Mouse (Mus musculus): ENCODE data around the gene Kcnn1.

Gene Kcnn1

DNA sequence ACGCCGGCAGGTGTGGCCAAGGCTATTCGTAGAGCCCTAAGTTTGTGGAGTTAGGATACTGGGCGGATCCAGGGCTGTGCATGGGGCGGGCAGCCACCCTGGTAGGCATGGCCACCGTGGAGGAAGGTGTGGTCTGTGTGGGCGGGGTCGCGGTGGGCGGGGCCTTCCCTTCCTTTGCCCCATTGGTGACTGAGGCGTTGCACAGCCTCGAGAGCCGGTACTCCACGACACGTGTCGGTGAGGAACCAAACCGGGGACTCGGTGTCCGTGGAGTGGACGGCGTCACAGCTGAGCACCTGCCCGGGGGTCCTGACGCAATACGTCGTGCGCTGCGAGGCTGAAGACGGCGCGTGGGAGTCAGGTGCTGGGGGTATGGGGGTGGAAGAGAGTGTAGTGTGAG lies 46.4 kb downstream of the Kcnn1 start:
- no peak for DNase-seq (ENCODE audit: extremely low spot score, low spot score)

- no peak for DNase-seq (ENCODE audit: extremely low spot score, low spot score)
Measured at GRCm38 (mm10) chr8:70812885-70813284, 50.2 kb downstream of the Kcnn1 start.

DNA sequence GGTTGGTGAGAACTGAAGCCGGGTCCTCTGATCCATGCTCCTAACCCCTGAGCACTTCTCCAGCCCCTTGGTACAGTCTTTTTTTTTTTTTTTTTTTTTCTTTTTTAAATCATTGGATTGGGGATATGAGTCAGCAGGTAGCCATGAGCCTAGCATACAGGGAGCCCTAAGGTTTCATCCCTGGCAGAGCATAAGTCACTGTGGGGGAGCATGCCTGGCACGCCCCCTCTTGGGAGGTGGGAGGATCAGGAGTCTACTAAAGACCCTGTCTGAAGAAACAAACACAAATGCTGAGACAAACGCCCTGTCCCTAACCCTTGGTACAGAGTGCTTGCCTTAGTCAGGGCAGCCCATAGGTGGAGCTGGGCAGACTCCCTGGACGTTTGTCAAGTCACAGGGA lies 51.0 kb downstream of the Kcnn1 start:
- no peak for DNase-seq (ENCODE audit: extremely low spot score, low spot score)

GRCm38 (mm10) chr8:70810962-70811680 lies 51.9 kb downstream of the Kcnn1 start:
- no peak for DNase-seq (ENCODE audit: extremely low spot score, low spot score)

- DNase-seq (ENCODE audit: extremely low spot score, low spot score) = no peak
Measured at GRCm38 (mm10) chr8:70808955-70809701, 53.9 kb downstream of the Kcnn1 start.

- no peak for DNase-seq (ENCODE audit: extremely low spot score, low spot score)
Measured at GRCm38 (mm10) chr8:70808239-70808638, 54.8 kb downstream of the Kcnn1 start, which contains the start of gene Il12rb1. Gene Il12rb1, plus strand, starts transcription at chr8:70808449.

DNA sequence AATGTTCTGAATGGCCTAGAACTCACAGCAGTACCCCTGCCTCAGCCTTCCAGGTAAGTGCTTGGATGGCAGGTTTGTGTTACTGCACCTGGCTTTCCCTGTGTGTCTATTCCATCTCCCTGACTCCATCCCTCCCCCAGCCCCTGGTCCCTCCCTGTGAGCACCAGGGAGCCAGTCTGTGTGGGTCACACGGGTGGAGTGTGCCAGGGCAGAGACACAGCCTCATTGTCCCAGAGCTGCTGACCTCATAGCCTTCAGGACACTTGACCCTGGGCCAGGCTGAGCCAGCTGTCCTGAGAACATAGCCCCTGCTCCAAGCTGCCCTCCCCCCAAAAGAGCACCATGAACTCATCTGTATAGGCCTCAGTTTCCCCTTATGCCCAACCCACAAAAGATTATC lies 55.8 kb downstream of the Kcnn1 start:
- no peak for DNase-seq (ENCODE audit: extremely low spot score, low spot score)

- DNase-seq (ENCODE audit: extremely low spot score, low spot score) = no peak
Measured at GRCm38 (mm10) chr8:70806541-70806940, 56.5 kb downstream of the Kcnn1 start.

GRCm38 (mm10) chr8:70804481-70805206 lies 58.4 kb downstream of the Kcnn1 start, which contains the start of gene Mast3:
Gene Mast3, minus strand, starts transcription at chr8:70805054.
- DNase-seq (ENCODE audit: extremely low spot score, low spot score) = peak; percentile 86

DNA sequence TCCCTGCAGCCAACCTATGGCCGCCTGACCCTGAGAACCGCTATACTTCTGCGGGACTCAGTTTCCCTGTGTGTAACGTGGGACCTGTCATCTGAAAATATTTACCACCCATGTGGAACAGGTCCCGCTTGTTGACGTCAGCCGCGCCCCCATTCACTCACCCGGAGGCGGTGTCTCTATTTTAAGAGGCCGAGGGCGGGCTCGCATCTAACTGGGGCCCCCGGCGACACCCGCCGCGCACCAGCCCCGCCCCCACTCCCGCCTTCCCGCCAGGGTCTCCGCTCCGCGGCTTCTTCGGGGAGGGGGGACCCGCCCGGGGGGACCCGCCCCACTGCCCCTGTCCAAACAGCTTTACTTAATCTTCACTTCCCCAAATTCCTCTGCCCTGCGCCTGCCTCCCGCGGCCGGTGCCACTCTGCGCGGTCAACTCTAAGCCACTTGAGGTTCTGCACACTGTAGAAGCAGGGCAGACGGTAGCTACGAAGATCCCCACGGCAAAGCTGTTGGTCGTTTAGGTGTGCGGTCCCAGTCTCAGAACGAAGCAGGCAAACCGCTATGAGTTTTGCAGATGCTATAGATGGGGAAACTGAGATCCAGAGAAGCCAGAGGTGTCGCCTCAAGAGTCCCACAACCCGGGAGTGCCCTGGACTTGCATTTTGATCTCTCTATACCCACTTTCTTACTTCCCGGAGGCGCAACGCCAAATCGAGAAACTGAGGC lies 59.1 kb downstream of the Kcnn1 start:
- DNase-seq (ENCODE audit: extremely low spot score, low spot score) = peak; percentile 64

DNA sequence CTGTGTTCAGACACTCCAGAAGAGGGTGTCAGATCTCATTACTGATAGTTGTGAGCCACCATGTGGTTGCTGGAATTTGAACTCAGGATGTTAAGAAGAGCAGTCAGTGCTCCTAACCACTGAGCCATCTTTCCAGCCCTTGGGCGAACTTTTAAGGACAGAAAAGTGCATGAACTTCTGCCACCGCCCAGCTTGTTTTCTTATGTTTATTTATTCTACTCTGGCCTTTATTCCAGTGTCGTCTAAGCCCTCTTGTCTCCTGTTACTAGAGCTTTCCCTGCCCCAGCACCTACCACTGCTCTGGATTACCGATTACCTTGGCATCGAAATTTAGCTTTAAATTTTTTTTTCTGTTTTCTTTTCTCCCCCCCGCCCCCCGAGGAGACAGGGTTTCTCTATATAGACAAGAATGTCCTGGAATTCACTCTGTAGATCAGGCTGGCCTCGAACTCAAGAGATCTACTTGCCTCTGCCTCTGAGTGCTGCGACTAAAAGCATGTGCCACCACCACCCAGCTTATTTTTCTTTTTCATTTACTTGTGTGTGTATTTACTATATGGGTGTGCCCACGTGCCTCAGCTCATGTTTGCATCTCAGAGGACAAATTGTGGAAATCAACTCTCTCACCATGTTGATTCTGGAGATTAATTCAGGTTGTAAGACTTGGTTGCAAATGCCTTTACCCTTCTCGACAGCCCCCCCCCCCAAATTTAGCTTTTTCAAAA lies 60.1 kb downstream of the Kcnn1 start:
- no peak for DNase-seq (ENCODE audit: extremely low spot score, low spot score)

GRCm38 (mm10) chr8:70801830-70802229 lies 61.2 kb downstream of the Kcnn1 start:
- DNase-seq (ENCODE audit: extremely low spot score, low spot score) = no peak

DNA sequence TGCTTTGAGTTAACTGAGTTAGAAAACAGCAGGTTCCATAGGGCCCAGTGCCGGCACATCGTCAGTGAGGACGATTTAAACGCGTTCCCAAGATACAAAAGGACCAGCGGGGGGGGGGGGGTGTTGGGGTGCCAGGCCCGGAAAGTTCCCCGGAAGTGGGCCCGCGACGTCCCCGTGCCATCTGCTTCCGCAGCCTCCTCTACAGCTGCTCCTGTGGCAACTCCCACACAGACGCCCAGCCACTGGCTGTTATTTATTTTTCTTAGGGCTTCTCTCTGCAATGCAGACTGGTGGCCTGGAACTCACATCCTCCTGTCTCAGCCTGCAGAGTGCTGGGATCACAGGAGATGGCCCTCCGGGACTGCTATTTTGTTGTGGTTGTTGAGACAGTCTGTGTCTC lies 61.9 kb downstream of the Kcnn1 start:
- DNase-seq (ENCODE audit: extremely low spot score, low spot score) = no peak

DNA sequence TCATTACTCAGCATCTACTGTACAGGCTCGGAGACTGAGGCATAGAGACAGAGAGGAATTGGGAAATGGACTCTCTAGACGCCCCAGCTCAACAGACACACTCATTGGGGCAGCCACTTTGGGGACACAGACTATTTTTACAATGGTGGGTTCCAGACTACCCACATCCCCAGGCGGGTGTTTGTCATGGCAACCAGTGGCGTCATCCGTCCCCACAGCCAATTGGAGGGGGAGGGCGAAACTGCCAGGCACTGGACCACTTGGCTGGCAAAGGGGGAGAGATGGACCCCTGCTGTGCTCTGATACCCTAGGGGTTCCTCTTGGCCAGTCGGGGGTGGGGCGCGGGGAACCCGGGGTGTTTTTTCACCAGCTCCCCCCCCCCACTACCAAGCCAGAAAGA lies 62.4 kb downstream of the Kcnn1 start:
- DNase-seq (ENCODE audit: extremely low spot score, low spot score) = no peak

GRCm38 (mm10) chr8:70798281-70798680 lies 64.8 kb downstream of the Kcnn1 start:
- DNase-seq (ENCODE audit: extremely low spot score, low spot score) = no peak

GRCm38 (mm10) chr8:70797081-70798070 lies 65.7 kb downstream of the Kcnn1 start:
- DNase-seq (ENCODE audit: extremely low spot score, low spot score) = peak; percentile 91

DNA sequence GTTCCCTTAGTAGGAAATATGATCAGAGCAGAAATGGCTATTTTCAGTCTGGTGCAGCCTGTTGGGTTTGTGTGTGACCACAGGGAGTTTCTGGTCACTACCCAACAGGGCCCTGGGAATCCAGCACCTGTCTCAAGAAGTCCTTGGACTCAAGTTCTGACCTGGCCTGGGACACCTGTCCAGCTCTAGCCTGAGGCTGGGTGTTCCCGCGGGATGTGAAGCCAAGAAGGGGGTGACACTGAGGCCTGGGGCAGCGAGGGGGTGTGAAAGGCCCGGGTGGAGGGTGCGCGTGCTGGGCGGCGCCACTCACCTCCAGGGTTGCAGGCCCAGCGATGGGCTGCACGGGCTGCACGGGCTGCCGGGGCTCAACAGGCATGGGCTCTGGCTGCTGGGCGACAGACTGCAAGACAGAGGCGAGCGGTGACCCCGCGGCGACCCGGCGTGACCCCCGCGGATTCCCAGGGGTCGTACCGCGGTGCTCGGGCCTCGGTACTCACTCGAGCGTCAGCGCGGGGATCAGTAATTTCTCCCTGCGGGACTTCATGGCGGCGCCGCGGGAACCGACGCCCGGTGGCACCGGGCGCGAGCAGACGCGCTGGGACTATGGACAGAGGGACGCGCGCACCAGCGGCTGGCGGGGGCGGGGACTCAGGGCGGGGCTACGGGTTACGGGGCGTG lies 66.5 kb downstream of the Kcnn1 start:
- peak; percentile 36 for DNase-seq (ENCODE audit: extremely low spot score, low spot score)

GRCm38 (mm10) chr8:70795370-70795769 lies 67.7 kb downstream of the Kcnn1 start:
- no peak for DNase-seq (ENCODE audit: extremely low spot score, low spot score)

DNA sequence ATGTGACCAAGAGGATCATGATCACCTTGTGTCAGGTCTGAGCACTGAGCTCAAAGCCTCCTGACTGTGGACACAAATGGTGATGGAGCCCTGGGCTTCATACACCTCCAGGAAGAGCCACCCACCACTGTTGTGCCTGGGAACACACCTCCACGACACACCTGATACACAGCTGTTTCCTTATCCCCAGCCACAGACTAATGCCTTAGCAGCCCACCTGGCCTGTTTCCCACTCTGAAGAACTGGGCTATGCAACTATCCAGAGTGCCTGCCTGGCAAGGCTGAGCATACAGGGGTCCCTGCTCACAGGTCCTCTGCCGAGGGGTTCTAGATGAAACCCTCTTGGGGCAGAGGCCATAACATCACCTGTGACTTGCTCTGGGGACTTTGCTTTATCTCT lies 68.8 kb downstream of the Kcnn1 start:
- DNase-seq (ENCODE audit: extremely low spot score, low spot score) = no peak

Data from neural tube, embryonic 10.5 days (tissue).